Mouse (Mus musculus) hindbrain, embryonic 14.5 days (tissue): ENCODE results near the gene Phc3. TPM values are rescaled to one million over a fixed set of nuclear protein-coding genes. Genes with fewer than 3 reads are reported as not detected.

ENCODE experiments used
- ATAC-seq: fragments of 200-750 bp; cut with Nextera tagmentation; 2 replicates; pipeline ENCODE4 v1.8.0; 2017; ENCODE audit warnings: moderate number of reproducible peaks, mild to moderate bottlenecking, moderate TSS enrichment, moderate library complexity; ENCODE audit not compliant: low FRiP score
- DNase-seq: peaks from one replicate; pipeline ENCODE4 v3.0.0-alpha.2; 2015; ENCODE audit warnings: low spot score
- H3K27ac ChIP-seq: fragments of 300-500 bp; sonication (generic); 2 replicates; pipeline ENCODE4 v1.5.1; 2014; ENCODE audit warnings: mild to moderate bottlenecking, moderate library complexity
- H3K27me3 ChIP-seq: fragments of 300-500 bp; sonication (generic); 2 replicates; pipeline ENCODE4 v1.6.1; 2014; ENCODE audit warnings: mild to moderate bottlenecking, low read length, mixed read lengths; ENCODE audit not compliant: control insufficient read depth, insufficient read depth
- H3K36me3 ChIP-seq: fragments of 300-500 bp; sonication (generic); replicated peaks from 2 replicates; pipeline ENCODE4 v1.6.1; 2014; ENCODE audit not compliant: control insufficient read depth, insufficient read depth
- H3K4me1 ChIP-seq: fragments of 300-500 bp; sonication (generic); replicated peaks from 2 replicates; pipeline ENCODE4 v1.6.1; 2014; ENCODE audit warnings: antibody characterized with exemption, low read length, mixed read lengths; ENCODE audit not compliant: control insufficient read depth, insufficient read depth
- H3K4me2 ChIP-seq: fragments of 300-500 bp; sonication (generic); replicated peaks from 2 replicates; pipeline ENCODE4 v1.6.1; 2014; ENCODE audit warnings: mild to moderate bottlenecking, moderate library complexity
- H3K4me3 ChIP-seq: fragments of 300-500 bp; sonication (generic); replicated peaks from 2 replicates; pipeline ENCODE4 v1.5.1; 2014; ENCODE audit warnings: mild to moderate bottlenecking, low read length
- H3K9ac ChIP-seq: fragments of 300-500 bp; sonication (generic); 2 replicates; pipeline ENCODE4 v1.6.1; 2014
- H3K9me3 ChIP-seq: fragments of 300-500 bp; sonication (generic); 2 replicates; pipeline ENCODE4 v1.6.1; 2016; ENCODE audit warnings: low read length; ENCODE audit not compliant: control insufficient read depth
- WGBS: fragments of 180-500 bp; shearing (Covaris S2); extraction: QIAGEN DNeasy Blood & Tissue Kit; methylation state at CpG from one replicate; pipeline ENCODE4 v1.1.7; 2014; 5-methylcytosine and 5-hydroxymethylcytosine counted together
- polyA plus RNA-seq: library from polyadenylated mRNA; unstranded; fragments of >200 nt; fragmentation: Nextera tagmentation; extraction: Ambion mirVana; gene quantifications from 2 replicates; pipeline ENCODE4 v1.2.1, GENCODE M21; 2014

The Phc3 gene
- polyA plus RNA-seq = 9.2 and 9.9 TPM in 2 replicates

GRCm38 (mm10) chr3:30969104-30969581 lies at the start of gene Phc3:
Phc3 (minus strand) TSS chr3:30969415.
- Histone ChIP-seq H3K4me3 (peak within 1 kb of the TSS; percentile 89), H3K27me3 (no peaks in the 10 kb centered on the region), H3K9me3 (no peaks in the 10 kb centered on the region), H3K36me3 (peaks cover 17% of the 10 kb centered on the region), H3K4me1 (peaks cover 11% of the 10 kb centered on the region), H3K4me2 (peak within 1 kb of the TSS; percentile 64), H3K27ac (peak within 1 kb of the TSS; percentile 91), H3K9ac (peak within 1 kb of the TSS; percentile 92)
- ATAC-seq (peak; percentile 92), DNase-seq (peak; percentile 93)
- WGBS = under 1% methylated on average over 34 of the region's 34 CpGs

- WGBS = 41% methylated on average over 4 of the region's 4 CpGs
- no peaks in the 10 kb centered on the region; the same call in 1 of the 2 replicates for H3K36me3 ChIP-seq
- no peak overlapping the region for H3K27ac ChIP-seq
- no peak overlapping the region for H3K9ac ChIP-seq
- no peak for DNase-seq
- no peak overlapping the region for H3K4me3 ChIP-seq
- 0 out of 2 replicates have a peak, but pooled peaks cover 4% of the 10 kb centered on the region for H3K4me1 ChIP-seq
- H3K27me3 ChIP-seq = no peaks in the 10 kb centered on the region
- no peaks in the 10 kb centered on the region for H3K9me3 ChIP-seq
- ATAC-seq = 0 out of 2 replicates have a peak, but pooled peaks have one; percentile 29
- no peak overlapping the region for H3K4me2 ChIP-seq
Observed at GRCm38 (mm10) chr3:31017652-31018051, 48.4 kb upstream of the Phc3 start.

- Histone ChIP-seq H3K4me2 (no peak overlapping the region), H3K4me3 (no peak overlapping the region), H3K9me3 (no peaks in the 10 kb centered on the region), H3K27ac (no peak overlapping the region), H3K9ac (no peak overlapping the region), H3K4me1 (0 out of 2 replicates have a peak, but pooled peaks cover 4% of the 10 kb centered on the region), H3K36me3 (no peaks in the 10 kb centered on the region; the same call in 1 of the 2 replicates), H3K27me3 (no peaks in the 10 kb centered on the region)
- no peak for ATAC-seq
- 36% methylated on average over 9 of the region's 9 CpGs for WGBS
- no peak for DNase-seq
Observed at GRCm38 (mm10) chr3:31016594-31017196, 47.5 kb upstream of the Phc3 start.

- H3K4me3 ChIP-seq = no peak overlapping the region
- H3K9me3 ChIP-seq = no peaks in the 10 kb centered on the region
- H3K27ac ChIP-seq = no peak overlapping the region
- ATAC-seq (no peak), DNase-seq (no peak)
- 0 out of 2 replicates have a peak, but pooled peaks cover 4% of the 10 kb centered on the region for H3K4me1 ChIP-seq
- WGBS = 80% methylated on average over 10 of the region's 10 CpGs
- H3K36me3 ChIP-seq = no peaks in the 10 kb centered on the region; the same call in 1 of the 2 replicates
- no peak overlapping the region for H3K4me2 ChIP-seq
- no peak overlapping the region for H3K9ac ChIP-seq
- H3K27me3 ChIP-seq = no peaks in the 10 kb centered on the region
Observed at GRCm38 (mm10) chr3:31015682-31016443, 46.6 kb upstream of the Phc3 start.

GRCm38 (mm10) chr3:31014374-31014773 lies 45.2 kb upstream of the Phc3 start:
- no peak overlapping the region for H3K4me3 ChIP-seq
- no peaks in the 10 kb centered on the region for H3K36me3 ChIP-seq
- H3K9ac ChIP-seq = no peak overlapping the region
- H3K27me3 ChIP-seq = no peaks in the 10 kb centered on the region
- H3K4me1 ChIP-seq = 0 out of 2 replicates have a peak, but pooled peaks cover 4% of the 10 kb centered on the region
- no peak overlapping the region for H3K4me2 ChIP-seq
- DNase-seq (no peak), ATAC-seq (no peak)
- H3K27ac ChIP-seq = no peak overlapping the region
- WGBS = 90% methylated on average over 2 of the region's 2 CpGs
- no peaks in the 10 kb centered on the region for H3K9me3 ChIP-seq

- 70% methylated on average over 6 of the region's 6 CpGs for WGBS
- Histone ChIP-seq H3K9ac (no peak overlapping the region), H3K36me3 (no peaks in the 10 kb centered on the region), H3K27ac (no peak overlapping the region), H3K27me3 (no peaks in the 10 kb centered on the region), H3K4me1 (no peaks in the 10 kb centered on the region), H3K4me2 (no peak overlapping the region), H3K4me3 (no peak overlapping the region), H3K9me3 (no peaks in the 10 kb centered on the region)
- DNase-seq (no peak), ATAC-seq (no peak)
Observed at GRCm38 (mm10) chr3:31004320-31005209, 35.4 kb upstream of the Phc3 start.

- DNase-seq = no peak
- Histone ChIP-seq H3K4me1 (peaks cover 9% of the 10 kb centered on the region), H3K27me3 (no peaks in the 10 kb centered on the region), H3K9me3 (no peaks in the 10 kb centered on the region), H3K36me3 (no peaks in the 10 kb centered on the region), H3K4me3 (no peak overlapping the region), H3K9ac (no peak overlapping the region), H3K27ac (no peak overlapping the region), H3K4me2 (no peak overlapping the region)
- no peak for ATAC-seq
- WGBS = 41% methylated on average over 3 of the region's 3 CpGs
Observed at GRCm38 (mm10) chr3:31001048-31001676, 31.9 kb upstream of the Phc3 start.

GRCm38 (mm10) chr3:31000018-31000407 lies 30.8 kb upstream of the Phc3 start:
- Histone ChIP-seq H3K4me2 (no peak overlapping the region), H3K9ac (no peak overlapping the region), H3K4me1 (peaks cover 9% of the 10 kb centered on the region), H3K9me3 (no peaks in the 10 kb centered on the region), H3K27me3 (no peaks in the 10 kb centered on the region), H3K4me3 (no peak overlapping the region), H3K27ac (no peak overlapping the region), H3K36me3 (no peaks in the 10 kb centered on the region)
- DNase-seq (no peak), ATAC-seq (no peak)
- 36% methylated on average over 4 of the region's 4 CpGs for WGBS
